Mouse (Mus musculus): ENCODE results near the gene Gtf3c6. TPM values are rescaled to one million over a fixed set of nuclear protein-coding genes. Genes with fewer than 3 reads are reported as not detected.

Gene Gtf3c6
- total RNA-seq, 2 experiments from 2014 or later: 69.0 to 219 TPM

- ATAC-seq (replicated peaks; ENCODE audit: poor library complexity): no peak
Measured at GRCm38 (mm10) chr10:40259542-40259941, 1.6 kb upstream of the Gtf3c6 start.

GRCm38 (mm10) chr10:40258976-40259375, 1.1 kb upstream of the Gtf3c6 start:
- ATAC-seq (replicated peaks; ENCODE audit: poor library complexity): peak; percentile 45; the same call in 1 of the 2 replicates

- peak; percentile 68 for ATAC-seq (replicated peaks; ENCODE audit: poor library complexity)
Measured at GRCm38 (mm10) chr10:40258401-40258966, 576 bp upstream of the Gtf3c6 start.

GRCm38 (mm10) chr10:40256716-40257115, 1.2 kb downstream of the Gtf3c6 start:
- peak; percentile 28 for ATAC-seq (replicated peaks; ENCODE audit: poor library complexity)

GRCm38 (mm10) chr10:40250969-40251368, 6.9 kb downstream of the Gtf3c6 start:
- ATAC-seq (replicated peaks; ENCODE audit: poor library complexity): no peak

GRCm38 (mm10) chr10:40249625-40250024, 8.3 kb downstream of the Gtf3c6 start:
- no peak; the same call in 1 of the 2 replicates for ATAC-seq (replicated peaks; ENCODE audit: poor library complexity)

- ATAC-seq (replicated peaks; ENCODE audit: poor library complexity): no peak
Measured at GRCm38 (mm10) chr10:40247166-40247716, 10.7 kb downstream of the Gtf3c6 start.

- ATAC-seq (replicated peaks; ENCODE audit: poor library complexity): peak; percentile 96
Measured at GRCm38 (mm10) chr10:40246374-40247165, 11.3 kb downstream of the Gtf3c6 start, which contains the start of gene Rpf2. Gene Rpf2, minus strand, starts transcription at chr10:40247036.

GRCm38 (mm10) chr10:40237826-40238225, 20.1 kb downstream of the Gtf3c6 start:
- ATAC-seq (replicated peaks; ENCODE audit: poor library complexity): no peak

GRCm38 (mm10) chr10:40233241-40233640, 24.7 kb downstream of the Gtf3c6 start:
- no peak for ATAC-seq (replicated peaks; ENCODE audit: poor library complexity)

GRCm38 (mm10) chr10:40232442-40232841, 25.5 kb downstream of the Gtf3c6 start:
- peak; percentile 78 for ATAC-seq (replicated peaks; ENCODE audit: poor library complexity)

GRCm38 (mm10) chr10:40229725-40230124, 28.2 kb downstream of the Gtf3c6 start:
- peak; percentile 55 for ATAC-seq (replicated peaks; ENCODE audit: poor library complexity)

- ATAC-seq (replicated peaks; ENCODE audit: poor library complexity): no peak
Measured at GRCm38 (mm10) chr10:40227660-40228303, 30.1 kb downstream of the Gtf3c6 start.

GRCm38 (mm10) chr10:40218874-40219273, 39.0 kb downstream of the Gtf3c6 start:
- 0 out of 2 replicates have a peak, but pooled peaks have one; percentile 11 for ATAC-seq (replicated peaks; ENCODE audit: poor library complexity)

GRCm38 (mm10) chr10:40212443-40213169, 45.3 kb downstream of the Gtf3c6 start:
- peak; percentile 100 for ATAC-seq (replicated peaks; ENCODE audit: poor library complexity)

Other genes starting within 250 kb of the Gtf3c6 start
- gene Mfsd4b1, start 232.8 kb downstream of the Gtf3c6 start, total RNA-seq (2015): 0.07 TPM in 1 of 2 replicates, not detected in the other
- not detected in 2 replicates for gene Mfsd4b1, start 232.8 kb downstream of the Gtf3c6 start, total RNA-seq (2017)
- gene Slc16a10, start 115.8 kb downstream of the Gtf3c6 start, total RNA-seq (2015): 39.2 and 40.8 TPM in 2 replicates
- 23.9 and 24.4 TPM in 2 replicates for gene Slc16a10, start 115.8 kb downstream of the Gtf3c6 start, total RNA-seq (2017)
- 97.3 and 109 TPM in 2 replicates for gene Rpf2, start 11.1 kb downstream of the Gtf3c6 start, total RNA-seq (2015)
- gene Rpf2, start 11.1 kb downstream of the Gtf3c6 start, total RNA-seq (2017): 184 and 213 TPM in 2 replicates
- gene Amd1, start 44.1 kb upstream of the Gtf3c6 start, total RNA-seq (2015): 153 and 160 TPM in 2 replicates
- gene Amd1, start 44.1 kb upstream of the Gtf3c6 start, total RNA-seq (2017): 170 and 202 TPM in 2 replicates
- 47.8 and 49.0 TPM in 2 replicates for gene Cdk19, start 81.5 kb upstream of the Gtf3c6 start, total RNA-seq (2015)
- gene Cdk19, start 81.5 kb upstream of the Gtf3c6 start, total RNA-seq (2017): 38.6 and 39.0 TPM in 2 replicates